Mouse (Mus musculus) embryonic facial prominence, embryonic 13.5 days (tissue): Measurements from ENCODE around the gene Bcl3. TPM values are rescaled to one million over a fixed set of nuclear protein-coding genes. Genes with fewer than 3 reads are reported as not detected.

Experiments
- ATAC-seq: fragments of 200-750 bp; cut with Nextera tagmentation; 2 replicates; pipeline ENCODE4 v1.8.0; 2017; ENCODE audit warnings: low read depth; ENCODE audit not compliant: insufficient number of reproducible peaks, insufficient read depth, low FRiP score, low TSS enrichment
- H3K27ac ChIP-seq: fragments of 300-500 bp; sonication (generic); 2 replicates; pipeline ENCODE4 v1.5.1; 2015; ENCODE audit warnings: moderate library complexity, mild to moderate bottlenecking, inconsistent platforms
- H3K27me3 ChIP-seq: fragments of 300-500 bp; sonication (generic); 2 replicates; pipeline ENCODE4 v1.6.1; 2015; ENCODE audit warnings: mild to moderate bottlenecking, inconsistent platforms
- H3K36me3 ChIP-seq: fragments of 300-500 bp; sonication (generic); 2 replicates; pipeline ENCODE4 v1.6.1; 2015; ENCODE audit warnings: mild to moderate bottlenecking, inconsistent platforms
- H3K4me1 ChIP-seq: fragments of 300-500 bp; sonication (generic); 2 replicates; pipeline ENCODE4 v1.6.1; 2015; ENCODE audit warnings: inconsistent platforms
- H3K4me2 ChIP-seq: fragments of 300-500 bp; sonication (generic); 2 replicates; pipeline ENCODE4 v1.6.1; 2015; ENCODE audit warnings: moderate library complexity, mild to moderate bottlenecking, inconsistent platforms
- H3K4me3 ChIP-seq: fragments of 300-500 bp; sonication (generic); 2 replicates; pipeline ENCODE4 v1.5.1; 2015; ENCODE audit warnings: mild to moderate bottlenecking, inconsistent platforms
- H3K9ac ChIP-seq: fragments of 300-500 bp; sonication (generic); 2 replicates; pipeline ENCODE4 v1.6.1; 2015; ENCODE audit warnings: mild to moderate bottlenecking, inconsistent platforms
- H3K9me3 ChIP-seq: fragments of 300-500 bp; sonication (generic); 2 replicates; pipeline ENCODE4 v1.6.1; 2016; ENCODE audit warnings: inconsistent platforms
- WGBS: fragments of 180-500 bp; shearing (Covaris S2); methylation state at CpG from one replicate; pipeline ENCODE4 v1.1.7; 2015; ENCODE audit warnings: mixed read lengths; 5-methylcytosine and 5-hydroxymethylcytosine counted together
- polyA plus RNA-seq: library from polyadenylated mRNA; unstranded; fragments of >200 nt; fragmentation: Nextera tagmentation; extraction: Ambion mirVana; gene quantifications from 2 replicates; pipeline ENCODE4 v1.2.1, GENCODE M21; 2015

The Bcl3 gene
- polyA plus RNA-seq, 1 experiment from 2014 or later: 2.2 TPM

- Histone ChIP-seq H3K9me3 (no peaks in the 10 kb centered on the region), H3K27me3 (peaks cover 32% of the 10 kb centered on the region), H3K27ac (no peak overlapping the region), H3K4me3 (no peak overlapping the region), H3K4me1 (peaks cover 6% of the 10 kb centered on the region; the same call in 1 of the 2 replicates), H3K9ac (no peak overlapping the region), H3K36me3 (no peaks in the 10 kb centered on the region), H3K4me2 (no peak overlapping the region)
- WGBS: 89% methylated on average over 20 of the region's 20 CpGs
- ATAC-seq: no peak
Measured at GRCm38 (mm10) chr7:19853526-19853925, 31.0 kb upstream of the Bcl3 start.

GRCm38 (mm10) chr7:19851858-19852570 is 29.4 kb upstream of the Bcl3 start, which contains the start of gene Gm19345:
Gene Gm19345, plus strand, starts transcription at chr7:19852003.
- H3K4me2 ChIP-seq: peak within 1 kb of the TSS; percentile 60
- peak within 1 kb of the TSS; percentile 34 for H3K4me3 ChIP-seq
- H3K27me3 ChIP-seq: peaks cover 41% of the 10 kb centered on the region
- no peak within 1 kb of the TSS for H3K27ac ChIP-seq
- peak; percentile 63; the same call in 1 of the 2 replicates for ATAC-seq
- no peaks in the 10 kb centered on the region for H3K9me3 ChIP-seq
- no peaks in the 10 kb centered on the region for H3K36me3 ChIP-seq
- peak within 1 kb of the TSS; percentile 66 for H3K9ac ChIP-seq
- WGBS: 3% methylated on average over 33 of the region's 33 CpGs
- H3K4me1 ChIP-seq: peaks cover 10% of the 10 kb centered on the region; the same call in 1 of the 2 replicates

GRCm38 (mm10) chr7:19844521-19845171 is 22.1 kb upstream of the Bcl3 start:
- H3K27me3 ChIP-seq: peaks cover 39% of the 10 kb centered on the region
- H3K9ac ChIP-seq: no peak overlapping the region
- H3K4me2 ChIP-seq: no peak overlapping the region
- H3K9me3 ChIP-seq: no peaks in the 10 kb centered on the region
- H3K36me3 ChIP-seq: no peaks in the 10 kb centered on the region
- no peak overlapping the region for H3K4me3 ChIP-seq
- peaks cover 5% of the 10 kb centered on the region; the same call in 1 of the 2 replicates for H3K4me1 ChIP-seq
- no peak for ATAC-seq
- WGBS: 60% methylated on average over 15 of the region's 15 CpGs
- H3K27ac ChIP-seq: no peak overlapping the region

- Histone ChIP-seq H3K4me3 (no peak overlapping the region), H3K36me3 (no peaks in the 10 kb centered on the region), H3K9me3 (no peaks in the 10 kb centered on the region), H3K27me3 (peaks cover 36% of the 10 kb centered on the region), H3K9ac (0 out of 2 replicates have a peak overlapping the region, but pooled peaks have one; percentile 16), H3K4me2 (no peak overlapping the region), H3K4me1 (peaks cover 5% of the 10 kb centered on the region; the same call in 1 of the 2 replicates), H3K27ac (no peak overlapping the region)
- ATAC-seq: peak; percentile 66; the same call in 1 of the 2 replicates
- WGBS: 3% methylated on average over 11 of the region's 11 CpGs
Measured at GRCm38 (mm10) chr7:19843561-19843960, 21.0 kb upstream of the Bcl3 start.

GRCm38 (mm10) chr7:19842885-19843504 is 20.4 kb upstream of the Bcl3 start:
- H3K9me3 ChIP-seq: no peaks in the 10 kb centered on the region
- H3K4me3 ChIP-seq: no peak overlapping the region
- H3K27ac ChIP-seq: no peak overlapping the region
- H3K4me1 ChIP-seq: peaks cover 5% of the 10 kb centered on the region; the same call in 1 of the 2 replicates
- WGBS: 26% methylated on average over 19 of the region's 19 CpGs
- no peak overlapping the region for H3K4me2 ChIP-seq
- H3K27me3 ChIP-seq: peaks cover 33% of the 10 kb centered on the region
- H3K36me3 ChIP-seq: no peaks in the 10 kb centered on the region
- no peak for ATAC-seq
- 0 out of 2 replicates have a peak overlapping the region, but pooled peaks have one; percentile 16 for H3K9ac ChIP-seq

DNA sequence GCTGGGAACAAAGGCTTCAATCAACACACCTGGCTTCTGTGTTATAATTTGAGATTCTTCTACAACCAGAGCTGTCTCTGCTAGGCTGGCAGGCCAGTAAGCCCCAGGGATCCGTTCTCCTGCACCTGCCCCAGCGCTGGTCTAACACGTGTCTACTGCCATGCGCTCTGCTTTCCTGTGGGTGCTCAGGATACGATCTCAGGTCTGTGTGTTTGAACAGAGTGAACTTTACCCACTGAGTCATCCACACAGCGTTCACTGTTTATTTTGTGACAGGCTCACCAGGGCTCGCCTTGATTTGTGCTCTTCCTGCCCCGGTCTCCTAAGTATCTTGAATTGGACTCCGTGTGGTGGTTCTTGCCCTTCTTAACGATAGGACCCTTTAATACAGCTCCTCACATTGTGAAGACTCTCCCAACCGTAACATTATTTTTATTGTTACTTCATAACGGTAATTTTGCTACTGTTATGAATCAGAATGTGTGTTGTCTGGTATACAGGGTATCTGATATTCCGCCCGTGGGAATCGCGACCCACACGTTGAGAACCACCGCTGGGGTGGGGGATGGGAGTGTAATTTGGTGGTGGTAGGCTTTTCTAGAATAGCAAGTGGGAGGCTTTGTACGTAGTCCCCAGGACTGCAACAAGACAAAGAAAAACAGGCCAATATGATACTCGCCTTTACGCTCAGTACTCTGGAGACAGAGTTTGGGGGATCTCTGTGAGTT is 19.3 kb upstream of the Bcl3 start:
- H3K9me3 ChIP-seq: no peaks in the 10 kb centered on the region
- peaks cover 26% of the 10 kb centered on the region for H3K27me3 ChIP-seq
- no peaks in the 10 kb centered on the region for H3K4me1 ChIP-seq
- H3K4me2 ChIP-seq: no peak overlapping the region
- no peak overlapping the region for H3K4me3 ChIP-seq
- WGBS: 83% methylated on average over 21 of the region's 21 CpGs
- no peak for ATAC-seq
- H3K27ac ChIP-seq: no peak overlapping the region
- H3K36me3 ChIP-seq: no peaks in the 10 kb centered on the region
- H3K9ac ChIP-seq: no peak overlapping the region

DNA sequence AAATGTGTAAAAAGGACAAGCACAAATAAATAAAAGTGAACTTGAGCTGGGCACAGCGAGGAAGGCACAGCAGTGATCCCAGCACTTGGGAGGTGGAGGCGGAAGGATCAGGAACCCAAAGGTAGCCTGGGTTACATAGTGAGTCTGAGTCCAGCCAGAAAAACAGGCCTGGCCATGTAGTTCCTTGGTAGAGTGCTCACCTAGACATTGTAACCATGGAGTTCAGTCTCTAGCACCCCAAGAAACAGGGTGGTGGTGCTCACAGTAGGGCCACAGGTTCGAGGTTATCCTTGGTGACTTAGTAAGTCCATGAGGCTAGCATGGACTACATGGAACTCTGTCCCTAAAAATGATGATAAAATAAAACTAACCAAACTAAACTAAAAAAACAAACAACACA is 18.4 kb upstream of the Bcl3 start:
- H3K27ac ChIP-seq: no peak overlapping the region
- H3K9me3 ChIP-seq: no peaks in the 10 kb centered on the region
- H3K27me3 ChIP-seq: peaks cover 26% of the 10 kb centered on the region
- no peaks in the 10 kb centered on the region for H3K4me1 ChIP-seq
- no peak overlapping the region for H3K4me2 ChIP-seq
- WGBS: 78% methylated on average over 3 of the region's 3 CpGs
- no peaks in the 10 kb centered on the region for H3K36me3 ChIP-seq
- no peak overlapping the region for H3K9ac ChIP-seq
- no peak overlapping the region for H3K4me3 ChIP-seq
- no peak for ATAC-seq

- no peak overlapping the region for H3K4me3 ChIP-seq
- WGBS: 71% methylated on average over 4 of the region's 4 CpGs
- no peak overlapping the region for H3K27ac ChIP-seq
- H3K9me3 ChIP-seq: no peaks in the 10 kb centered on the region
- H3K36me3 ChIP-seq: no peaks in the 10 kb centered on the region
- H3K4me2 ChIP-seq: no peak overlapping the region
- H3K27me3 ChIP-seq: peaks cover 26% of the 10 kb centered on the region
- no peak for ATAC-seq
- H3K4me1 ChIP-seq: no peaks in the 10 kb centered on the region
- H3K9ac ChIP-seq: no peak overlapping the region
Measured at GRCm38 (mm10) chr7:19840371-19840770, 17.8 kb upstream of the Bcl3 start.

- WGBS: 57% methylated on average over 3 of the region's 3 CpGs
- H3K4me1 ChIP-seq: 0 out of 2 replicates have a peak, but pooled peaks cover under 1% of the 10 kb centered on the region
- no peak overlapping the region for H3K4me3 ChIP-seq
Measured at GRCm38 (mm10) chr7:19836843-19837242, 14.3 kb upstream of the Bcl3 start.

DNA sequence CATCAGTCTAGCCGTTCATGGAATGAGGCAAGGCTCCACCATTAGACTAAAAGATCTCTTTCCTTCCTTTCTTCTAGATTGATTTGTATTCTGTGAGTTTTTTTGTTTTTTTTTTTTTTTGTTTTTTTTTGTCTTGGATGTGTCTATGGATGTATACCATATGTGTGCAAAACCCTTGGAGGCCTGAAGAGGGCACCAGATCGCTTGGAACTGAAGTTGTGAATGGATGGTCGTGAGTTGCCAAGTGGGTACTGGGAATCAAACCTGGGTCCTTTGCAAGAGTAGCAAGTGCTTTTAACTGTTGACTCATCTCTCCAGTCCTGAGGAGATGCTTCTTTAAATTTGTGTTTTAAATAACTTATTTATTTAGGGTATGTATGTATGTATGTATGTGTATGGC is 11.5 kb upstream of the Bcl3 start:
- Histone ChIP-seq H3K4me2 (no peak overlapping the region), H3K27me3 (no peaks in the 10 kb centered on the region; the same call in 1 of the 2 replicates), H3K27ac (no peak overlapping the region), H3K4me1 (peaks cover 14% of the 10 kb centered on the region), H3K4me3 (no peak overlapping the region), H3K36me3 (no peaks in the 10 kb centered on the region), H3K9ac (no peak overlapping the region), H3K9me3 (no peaks in the 10 kb centered on the region)
- ATAC-seq: no peak
- WGBS: 65% methylated on average over 3 of the region's 3 CpGs

More at GRCm38 (mm10) chr7:19836843-19837242, 14.3 kb upstream of the Bcl3 start:
- H3K9me3 ChIP-seq: no peaks in the 10 kb centered on the region
- H3K27me3 ChIP-seq: no peaks in the 10 kb centered on the region
- no peak overlapping the region for H3K4me2 ChIP-seq
- H3K36me3 ChIP-seq: no peaks in the 10 kb centered on the region
- H3K9ac ChIP-seq: no peak overlapping the region
- no peak overlapping the region for H3K27ac ChIP-seq
- no peak for ATAC-seq

DNA sequence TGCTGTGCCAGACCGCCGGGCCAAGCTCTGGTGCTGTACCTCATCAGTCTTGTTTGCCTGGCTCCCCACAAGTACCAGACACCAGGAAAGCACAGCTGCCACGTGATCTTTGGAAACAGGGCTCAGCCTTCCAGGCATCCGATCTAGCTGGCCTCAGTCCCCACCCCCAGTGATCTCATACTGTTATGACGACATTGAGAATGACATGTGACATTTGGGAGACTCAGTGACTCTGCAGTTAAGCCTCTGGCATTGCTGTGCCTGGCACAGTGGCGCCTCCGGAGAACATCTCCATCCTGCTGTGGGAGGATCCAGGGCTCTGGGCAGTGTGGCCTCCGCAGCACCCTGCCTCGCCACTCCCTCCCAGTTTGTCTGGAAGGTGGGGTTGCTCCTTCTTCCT is 9.3 kb upstream of the Bcl3 start:
- no peak overlapping the region for H3K4me3 ChIP-seq
- 42% methylated on average over 9 of the region's 9 CpGs for WGBS
- no peaks in the 10 kb centered on the region for H3K36me3 ChIP-seq
- ATAC-seq: no peak
- H3K9me3 ChIP-seq: no peaks in the 10 kb centered on the region
- H3K4me2 ChIP-seq: no peak overlapping the region
- H3K27me3 ChIP-seq: no peaks in the 10 kb centered on the region; the same call in 1 of the 2 replicates
- no peak overlapping the region for H3K9ac ChIP-seq
- no peak overlapping the region for H3K27ac ChIP-seq
- H3K4me1 ChIP-seq: peaks cover 18% of the 10 kb centered on the region
